Comparison of ENCODE assay signal across 9 mouse cellular contexts in genomic region chr14:61497716-61498490, GRCm38 (mm10). TPM values are rescaled to one million over a fixed set of nuclear protein-coding genes. Genes with fewer than 3 reads are reported as not detected.
DNase-seq lines count a peak whose midpoint lies in the region; ATAC-seq lines count a peak whose summit lies in the region.
"Had no signal": no experiment of that assay in that cellular context is flagged by ENCODE, and none has a peak within 500 bp of the region (broad histone marks: within the 10 kb centered on the region; RNA-seq: fewer than 3 reads in every experiment).

No protein-coding gene starts in this region.

- H3K36me3 ChIP-seq in liver, embryonic 11.5 days (ENCODE audit: control insufficient read depth, insufficient read depth, low read length): no peaks in the 10 kb centered on the region
- no peaks in the 10 kb centered on the region for H3K36me3 ChIP-seq in neural tube, embryonic 11.5 days (ENCODE audit: control insufficient read depth, insufficient read depth, low read length)
- no peaks in the 10 kb centered on the region for H3K36me3 ChIP-seq in stomach, embryonic 16.5 days (ENCODE audit: control insufficient read depth, insufficient read depth, low read length)
- H3K36me3 ChIP-seq: embryonic facial prominence, embryonic 12.5 days had no signal

- no peak overlapping the region for H3K4me3 ChIP-seq in liver, embryonic 11.5 days (ENCODE audit: low read depth, low read length)
- H3K4me3 ChIP-seq in neural tube, embryonic 11.5 days (ENCODE audit: low read depth, low read length): no peak overlapping the region
- H3K4me3 ChIP-seq in stomach, embryonic 16.5 days (replicated peaks; ENCODE audit: low read length): no peak overlapping the region
- H3K4me3 ChIP-seq: embryonic facial prominence, embryonic 12.5 days had no signal

- DNase-seq in 3T3-L1 (ENCODE audit: low read depth, low spot score): peak; percentile 69
- DNase-seq in adrenal gland, adult 18-20 months (ENCODE audit: low spot score in 2 of 2): peak; percentile 81 to 86
- peak; percentile 51 for DNase-seq in embryo, embryonic 11.5 days (ENCODE audit: low read depth, low spot score)
- peak; percentile 40 for DNase-seq in gonadal fat pad, adult 2 months (ENCODE audit: low read depth)
- peak; percentile 70 for DNase-seq in kidney, adult 9 months
- peak; percentile 81 for DNase-seq in liver, embryonic 11.5 days (ENCODE audit: low spot score)
- peak; percentile 81 for DNase-seq in neural tube, embryonic 11.5 days (ENCODE audit: low spot score)

- H3K9ac ChIP-seq in liver, embryonic 11.5 days (ENCODE audit: low read depth, low read length): no peak overlapping the region
- H3K9ac ChIP-seq in neural tube, embryonic 11.5 days (ENCODE audit: low read length): no peak overlapping the region
- no peak overlapping the region; the same call in 1 of the 2 replicates for H3K9ac ChIP-seq in stomach, embryonic 16.5 days (ENCODE audit: low read length)
- H3K9ac ChIP-seq: embryonic facial prominence, embryonic 12.5 days had no signal

- no peaks in the 10 kb centered on the region for H3K27me3 ChIP-seq in liver, embryonic 11.5 days (replicated peaks; ENCODE audit: control insufficient read depth, insufficient read depth, low read length)
- no peaks in the 10 kb centered on the region for H3K27me3 ChIP-seq in neural tube, embryonic 11.5 days (ENCODE audit: control insufficient read depth, insufficient read depth, low read length)
- H3K27me3 ChIP-seq in stomach, embryonic 16.5 days (ENCODE audit: control insufficient read depth, insufficient read depth, low read length): no peaks in the 10 kb centered on the region
- H3K27me3 ChIP-seq: embryonic facial prominence, embryonic 12.5 days had no signal

- 40% methylated on average over 20 of the region's 20 CpGs for WGBS in liver, embryonic 11.5 days
- 47% methylated on average over 20 of the region's 20 CpGs for WGBS in neural tube, embryonic 11.5 days
- 40% methylated on average over 20 of the region's 20 CpGs for WGBS in stomach, embryonic 16.5 days

- no peaks in the 10 kb centered on the region for H3K9me3 ChIP-seq in liver, embryonic 11.5 days (ENCODE audit: control insufficient read depth, low read length)
- no peaks in the 10 kb centered on the region for H3K9me3 ChIP-seq in neural tube, embryonic 11.5 days (ENCODE audit: control insufficient read depth, low read length)
- no peaks in the 10 kb centered on the region for H3K9me3 ChIP-seq in stomach, embryonic 16.5 days (replicated peaks; ENCODE audit: control insufficient read depth, low read length)
- H3K9me3 ChIP-seq: embryonic facial prominence, embryonic 12.5 days had no signal

- peak; percentile 74 for ATAC-seq in liver, embryonic 11.5 days (replicated peaks; ENCODE audit: low FRiP score)
- ATAC-seq in neural tube, embryonic 11.5 days (ENCODE audit: insufficient read depth, low FRiP score, low TSS enrichment): peak; percentile 61; the same call in 1 of the 2 replicates
- peak; percentile 87 for ATAC-seq in stomach, embryonic 16.5 days (ENCODE audit: insufficient read depth, low FRiP score)

- no peaks in the 10 kb centered on the region; the same call in 1 of the 2 replicates for H3K4me1 ChIP-seq in liver, embryonic 11.5 days (replicated peaks; ENCODE audit: control insufficient read depth, insufficient read depth, low read length)
- no peaks in the 10 kb centered on the region for H3K4me1 ChIP-seq in neural tube, embryonic 11.5 days (ENCODE audit: control insufficient read depth, insufficient read depth, low read length)
- H3K4me1 ChIP-seq in stomach, embryonic 16.5 days (ENCODE audit: control insufficient read depth, insufficient read depth, low read length): no peaks in the 10 kb centered on the region
- H3K4me1 ChIP-seq: embryonic facial prominence, embryonic 12.5 days had no signal

- no peak overlapping the region for H3K27ac ChIP-seq in liver, embryonic 11.5 days (ENCODE audit: low read depth, low read length)
- no peak overlapping the region for H3K27ac ChIP-seq in neural tube, embryonic 11.5 days (ENCODE audit: low read depth, low read length)
- H3K27ac ChIP-seq in stomach, embryonic 16.5 days (ENCODE audit: low read length): no peak overlapping the region
- H3K27ac ChIP-seq: embryonic facial prominence, embryonic 12.5 days had no signal

- H3K4me2 ChIP-seq in liver, embryonic 11.5 days: no peak overlapping the region
- no peak overlapping the region for H3K4me2 ChIP-seq in neural tube, embryonic 11.5 days (ENCODE audit: low read depth)
- no peak overlapping the region for H3K4me2 ChIP-seq in stomach, embryonic 16.5 days (ENCODE audit: low read depth, low read length)
- H3K4me2 ChIP-seq: embryonic facial prominence, embryonic 12.5 days had no signal

RNA-seq across cellular contexts. Expression of gene Kpna3, which starts 58.2 kb away (rescaled TPM):
- total RNA-seq in adrenal gland, adult 18-20 months (2021): 10 to 100 TPM; 29.5 to 32.5 TPM
- 9.6 and 11.2 TPM in 2 replicates for polyA plus RNA-seq in gonadal fat pad, adult 2 months (2012; rRNA removed)
- polyA plus RNA-seq in liver, embryonic 11.5 days (2014; fragmentation: Nextera tagmentation; extraction: Ambion mirVana): 67.6 and 78.6 TPM in 2 replicates
- polyA plus RNA-seq in neural tube, embryonic 11.5 days (2014; fragmentation: Nextera tagmentation; extraction: Ambion mirVana): 109 and 111 TPM in 2 replicates
- 44.9 and 45.9 TPM in 2 replicates for polyA plus RNA-seq in stomach, embryonic 16.5 days (2015; fragmentation: Nextera tagmentation; extraction: Ambion mirVana)

RNA-seq across cellular contexts. Expression of gene Spryd7, which starts 58.8 kb away (rescaled TPM):
- total RNA-seq in adrenal gland, adult 18-20 months (2021): 10 to 100 TPM; 17.7 to 22.3 TPM
- 6.5 and 6.8 TPM in 2 replicates for polyA plus RNA-seq in gonadal fat pad, adult 2 months (2012; rRNA removed)
- polyA plus RNA-seq in liver, embryonic 11.5 days (2014; fragmentation: Nextera tagmentation; extraction: Ambion mirVana): 24.0 and 24.5 TPM in 2 replicates
- 21.2 and 23.9 TPM in 2 replicates for polyA plus RNA-seq in neural tube, embryonic 11.5 days (2014; fragmentation: Nextera tagmentation; extraction: Ambion mirVana)
- 21.5 and 22.6 TPM in 2 replicates for polyA plus RNA-seq in stomach, embryonic 16.5 days (2015; fragmentation: Nextera tagmentation; extraction: Ambion mirVana)
